Mouse (Mus musculus) kidney, adult 2 months (tissue): ENCODE measurements around the gene Fam178b. TPM values are rescaled to one million over a fixed set of nuclear protein-coding genes. Genes with fewer than 3 reads are reported as not detected.
A peak's percentile ranks its signal among the peaks of the same experiment; 100 is the strongest.

Source experiments
- DNase-seq: peaks from one replicate; pipeline ENCODE4 v3.0.0; 2021
- H3K27ac ChIP-seq: fragments of 200-500 bp; 2 replicates; pipeline ENCODE4 v1.5.1; 2012; ENCODE audit warnings: low read depth, low read length, control low read depth, inconsistent platforms; ENCODE audit not compliant: insufficient read depth
- H3K27me3 ChIP-seq: fragments of 200-500 bp; replicated peaks from 2 replicates; pipeline ENCODE4 v1.6.1; 2012; ENCODE audit warnings: mild to moderate bottlenecking, moderate library complexity, low read length, inconsistent platforms; ENCODE audit not compliant: control insufficient read depth, insufficient read depth
- H3K36me3 ChIP-seq: fragments of 200-500 bp; 2 replicates; pipeline ENCODE4 v1.6.1; 2012; ENCODE audit warnings: mild to moderate bottlenecking, moderate library complexity, low read length, inconsistent platforms; ENCODE audit not compliant: control insufficient read depth, insufficient read depth
- H3K4me1 ChIP-seq: fragments of 200-500 bp; 2 replicates; pipeline ENCODE4 v1.6.1; 2011; ENCODE audit warnings: low read length; ENCODE audit not compliant: control insufficient read depth, insufficient read depth
- H3K4me3 ChIP-seq: fragments of 200-500 bp; 2 replicates; pipeline ENCODE4 v1.5.1; 2011; ENCODE audit warnings: mild to moderate bottlenecking, low read depth, low read length, control low read depth; ENCODE audit not compliant: insufficient read depth
- CTCF ChIP-seq: fragments of 200-500 bp; conservative IDR thresholded peaks from 2 replicates; pipeline ENCODE4 v1.5.1; 2011; ENCODE audit warnings: low read depth, mild to moderate bottlenecking, control low read depth, low read length, moderate library complexity, mixed read lengths; ENCODE audit not compliant: insufficient read depth, insufficient read length
- POLR2A ChIP-seq: fragments of 200-500 bp; IDR thresholded peaks from one replicate; pipeline ENCODE4 v1.6.1; 2011; ENCODE audit warnings: low read depth, low read length, control low read depth
- WGBS: fragments of 180-500 bp; shearing (Covaris S2); methylation state at CpG from one replicate; pipeline ENCODE4 v1.1.7; 2018; 5-methylcytosine and 5-hydroxymethylcytosine counted together
- polyA plus RNA-seq: library from polyadenylated mRNA; depleted of rRNA; stranded (reverse); fragments of >200 nt; gene quantifications from 2 replicates; pipeline ENCODE4 v1.2.3, GENCODE M21; 2012

Fam178b gene
- polyA plus RNA-seq, 1 experiment, result 1.1 TPM

DNA sequence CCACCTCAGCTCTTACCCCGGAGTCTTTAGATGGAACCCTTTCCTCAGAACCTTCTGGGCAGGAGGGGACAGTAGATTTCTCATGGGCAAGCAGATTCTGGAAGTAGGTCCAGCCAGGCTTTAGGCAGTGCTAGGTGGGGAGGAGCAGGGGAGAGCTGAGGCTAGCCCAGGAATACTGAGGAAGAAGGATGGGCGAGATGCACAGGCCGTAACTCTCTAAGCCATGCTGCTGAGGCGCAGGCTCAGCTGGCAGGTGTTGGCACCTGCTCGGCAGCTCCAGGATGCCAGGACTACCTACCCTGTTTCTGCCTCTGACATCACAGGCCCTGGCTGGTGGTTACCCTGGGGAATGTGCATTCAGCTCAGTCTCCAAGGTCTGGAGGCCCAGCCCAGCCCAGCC, 112.7 kb downstream of the Fam178b start:
- no peak for DNase-seq
- Histone ChIP-seq H3K4me3 (no peak overlapping the region), H3K27me3 (no peaks in the 10 kb centered on the region), H3K27ac (no peak overlapping the region), H3K36me3 (no peaks in the 10 kb centered on the region), H3K4me1 (0 out of 2 replicates have a peak, but pooled peaks cover 2% of the 10 kb centered on the region)
- 87% methylated on average over 5 of the region's 5 CpGs for WGBS
- TF ChIP-seq CTCF, result no peak
- no peak for TF ChIP-seq POLR2A

DNA sequence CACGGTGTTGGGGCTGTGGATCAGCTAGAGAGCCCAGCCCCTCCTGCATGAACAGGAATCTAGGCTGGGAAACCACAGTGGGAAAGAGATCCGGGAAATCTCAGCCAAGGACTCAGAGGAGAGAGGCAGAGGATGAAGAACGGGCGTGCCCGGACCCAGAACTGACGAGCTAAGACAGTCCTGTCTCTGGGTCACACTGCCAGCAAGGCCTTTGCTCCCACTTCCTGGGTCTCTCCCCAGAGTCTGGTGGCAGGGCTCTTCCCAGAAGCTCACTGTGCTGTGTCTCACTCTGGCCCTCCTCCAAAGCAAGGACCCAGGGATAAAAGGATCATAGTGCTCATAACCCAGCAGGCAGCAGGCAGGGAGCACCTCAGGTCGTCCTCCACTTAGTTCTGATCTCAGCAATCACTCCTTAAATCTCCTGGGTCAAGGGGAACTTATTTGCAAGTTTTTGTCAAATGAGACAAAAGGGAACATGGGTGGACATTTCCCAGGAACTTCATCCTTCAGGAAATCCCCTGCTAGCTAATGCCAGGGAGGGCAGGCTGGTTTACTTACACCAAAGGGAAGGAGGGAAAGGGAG, 113.2 kb downstream of the Fam178b start:
- Histone ChIP-seq H3K27ac (peak overlapping the region; percentile 49), H3K27me3 (no peaks in the 10 kb centered on the region), H3K4me1 (0 out of 2 replicates have a peak, but pooled peaks cover 2% of the 10 kb centered on the region), H3K36me3 (no peaks in the 10 kb centered on the region), H3K4me3 (no peak overlapping the region)
- 45% methylated on average over 7 of the region's 7 CpGs for WGBS
- DNase-seq, result no peak
- TF ChIP-seq CTCF (no peak), POLR2A (no peak)

DNA sequence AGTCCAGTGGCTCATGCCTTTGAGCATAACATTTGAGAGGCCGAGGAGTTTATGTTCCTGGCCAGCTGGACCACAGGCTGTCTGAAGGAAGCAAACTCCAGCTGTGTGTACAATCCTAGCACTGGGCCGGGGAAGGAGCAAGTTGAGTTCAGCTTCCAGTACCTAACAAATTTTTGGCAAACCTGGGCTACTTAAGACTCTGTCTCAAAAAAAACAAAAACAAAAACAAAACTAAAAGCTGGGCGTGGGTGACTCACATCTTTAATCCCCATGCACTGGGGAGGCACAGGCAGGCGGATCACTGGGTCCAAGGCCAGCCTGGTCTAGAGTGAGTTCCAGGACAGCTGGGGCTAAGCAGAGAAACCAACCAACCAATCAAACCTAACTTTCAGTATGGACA, 114.2 kb downstream of the Fam178b start:
- peak overlapping the region; percentile 49; the same call in 1 of the 2 replicates for H3K27ac ChIP-seq
- no peaks in the 10 kb centered on the region for H3K36me3 ChIP-seq
- WGBS, result 59% methylated on average over 4 of the region's 4 CpGs

DNA sequence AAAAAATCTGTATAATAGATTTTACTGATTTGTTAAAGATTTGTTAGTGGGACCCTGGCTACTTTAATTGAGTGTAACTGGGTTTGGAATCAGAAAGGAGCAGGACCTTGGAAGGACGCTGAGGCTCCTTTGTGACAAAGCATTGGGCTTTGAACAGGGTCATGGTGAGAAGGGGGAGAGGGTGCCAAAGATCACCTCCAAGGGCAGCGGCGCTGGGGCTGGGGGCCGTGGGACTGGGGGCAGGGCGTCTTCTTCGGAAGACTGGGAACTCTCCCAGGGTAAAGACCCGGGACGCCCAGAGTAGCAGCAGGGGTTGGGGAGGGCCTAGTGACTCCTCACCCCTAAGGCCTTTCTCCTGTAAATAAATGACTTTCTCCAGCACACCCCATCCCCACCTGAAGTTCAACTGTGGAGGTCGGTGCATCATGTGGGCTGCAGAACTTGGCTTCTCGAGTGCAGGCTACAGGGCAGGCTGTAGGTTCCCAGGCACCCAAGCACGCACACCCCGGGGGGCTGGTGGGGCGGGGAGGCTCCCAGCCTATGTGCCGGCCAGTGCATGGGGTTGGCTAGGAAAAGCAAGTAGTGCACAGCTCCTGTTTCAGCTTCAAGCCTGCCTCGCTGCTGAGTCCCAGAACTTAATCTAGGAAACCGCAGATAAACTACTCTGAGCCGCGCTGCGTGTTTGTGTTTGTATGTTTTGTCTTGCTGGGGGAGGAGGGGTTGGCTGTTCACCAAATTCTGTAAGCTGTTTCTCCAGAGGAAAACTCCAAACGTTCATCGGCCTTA, 115.0 kb downstream of the Fam178b start:
- H3K4me3 ChIP-seq, result no peak overlapping the region
- no peak for DNase-seq
- H3K36me3 ChIP-seq, result no peaks in the 10 kb centered on the region

More for the DNA sequence above, 114.2 kb downstream of the Fam178b start:
- Histone ChIP-seq H3K4me3 (no peak overlapping the region), H3K27me3 (no peaks in the 10 kb centered on the region), H3K4me1 (0 out of 2 replicates have a peak, but pooled peaks cover 4% of the 10 kb centered on the region)
- no peak for TF ChIP-seq POLR2A
- TF ChIP-seq CTCF, result no peak
- DNase-seq, result no peak

DNA sequence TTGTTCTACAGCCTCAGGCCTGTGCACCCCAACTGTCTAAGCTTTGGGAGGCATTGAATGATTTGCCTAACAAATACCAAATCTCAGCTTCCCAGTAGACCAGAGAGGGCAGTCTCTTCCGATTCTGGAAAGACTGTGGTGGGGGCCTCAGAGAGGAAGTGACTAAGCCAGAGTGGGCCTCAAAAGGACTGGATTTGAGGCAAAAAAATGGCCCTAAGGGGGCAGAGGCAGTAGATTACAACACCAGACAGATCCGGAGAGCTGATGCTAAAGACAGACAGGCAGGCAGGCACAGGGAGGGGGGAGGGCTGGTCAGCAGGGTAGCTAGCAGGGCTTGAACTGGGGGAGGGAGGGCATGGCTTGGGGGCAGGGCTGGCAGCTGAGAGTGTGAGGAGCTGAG, 116.6 kb downstream of the Fam178b start:
- no peak for TF ChIP-seq POLR2A
- no peak for TF ChIP-seq CTCF
- Histone ChIP-seq H3K36me3 (no peaks in the 10 kb centered on the region), H3K27ac (no peak overlapping the region), H3K4me3 (no peak overlapping the region), H3K27me3 (no peaks in the 10 kb centered on the region), H3K4me1 (0 out of 2 replicates have a peak, but pooled peaks cover 2% of the 10 kb centered on the region)
- WGBS, result 59% methylated on average over 2 of the region's 2 CpGs
- DNase-seq, result no peak

More for the DNA sequence above, 115.0 kb downstream of the Fam178b start:
- Histone ChIP-seq H3K27me3 (no peaks in the 10 kb centered on the region), H3K27ac (peak overlapping the region; percentile 12; the same call in 1 of the 2 replicates), H3K4me1 (0 out of 2 replicates have a peak, but pooled peaks cover 4% of the 10 kb centered on the region)
- TF ChIP-seq CTCF (no peak), POLR2A (no peak)
- 25% methylated on average over 21 of the region's 21 CpGs for WGBS

DNA sequence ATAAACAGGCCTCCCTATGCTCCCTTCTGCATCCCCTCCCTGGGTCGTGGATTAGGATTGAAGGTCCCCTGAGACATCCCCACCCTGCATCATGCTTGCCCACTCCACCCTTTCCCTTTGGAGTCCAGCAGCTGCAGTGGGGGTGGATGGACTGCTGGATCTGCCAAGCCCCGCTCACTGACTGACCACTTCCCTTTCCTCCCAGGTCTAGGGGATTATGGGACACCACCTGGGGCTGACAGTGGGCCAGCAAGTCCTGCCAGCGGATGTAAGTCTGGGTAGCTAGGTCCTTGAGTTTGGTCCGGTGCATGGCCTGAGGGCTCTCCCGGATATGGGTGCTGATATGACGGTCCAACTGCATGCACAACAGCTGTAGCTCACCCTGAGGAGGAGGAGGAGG, 118.9 kb downstream of the Fam178b start:
- H3K36me3 ChIP-seq, result no peaks in the 10 kb centered on the region
- no peaks in the 10 kb centered on the region for H3K27me3 ChIP-seq
- H3K27ac ChIP-seq, result no peak overlapping the region; the same call in 1 of the 2 replicates
- peak; percentile 68 for DNase-seq
- 65% methylated on average over 6 of the region's 6 CpGs for WGBS
- H3K4me3 ChIP-seq, result no peak overlapping the region
- no peak for TF ChIP-seq POLR2A
- no peak for TF ChIP-seq CTCF
- 0 out of 2 replicates have a peak, but pooled peaks cover 2% of the 10 kb centered on the region for H3K4me1 ChIP-seq

DNA sequence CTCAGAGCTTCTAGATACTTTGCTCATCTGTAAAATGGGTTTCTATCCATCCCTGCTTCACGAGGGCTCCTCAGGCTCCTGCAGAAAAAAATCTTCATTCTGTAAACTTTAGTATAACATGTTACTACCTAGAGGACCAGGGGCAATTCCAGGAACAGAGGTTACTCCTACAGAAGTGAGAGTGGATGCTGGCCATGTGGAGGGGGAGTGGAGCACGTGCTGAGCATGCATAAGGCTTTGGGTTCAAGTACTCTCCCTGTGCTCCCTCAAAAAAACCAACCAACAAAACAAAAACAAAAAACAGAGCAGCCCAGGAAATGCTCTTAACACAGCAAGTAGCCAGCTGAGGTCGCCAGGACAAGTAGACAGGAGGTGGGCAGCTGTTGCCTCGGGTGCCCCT, 119.4 kb downstream of the Fam178b start:
- no peak overlapping the region for H3K27ac ChIP-seq
- 57% methylated on average over 4 of the region's 4 CpGs for WGBS
- H3K36me3 ChIP-seq, result no peaks in the 10 kb centered on the region
- H3K4me1 ChIP-seq, result peaks cover 2% of the 10 kb centered on the region; the same call in 1 of the 2 replicates
- DNase-seq, result no peak
- no peaks in the 10 kb centered on the region for H3K27me3 ChIP-seq
- TF ChIP-seq POLR2A (no peak), CTCF (no peak)
- no peak overlapping the region for H3K4me3 ChIP-seq
